Mouse (Mus musculus) liver, adult 2 months (tissue): Measurements from ENCODE around the gene Zfp865.
A peak's percentile ranks its signal among the peaks of the same experiment; 100 is the strongest.

Source experiments
- CTCF ChIP-seq: fragments of 200-500 bp; IDR thresholded peaks from 2 replicates; pipeline ENCODE4 v1.5.1; 2011; ENCODE audit warnings: low read depth, low read length, control low read depth
- POLR2A ChIP-seq: fragments of 200-500 bp; IDR thresholded peaks from 2 replicates; pipeline ENCODE4 v1.6.1; 2011; ENCODE audit warnings: low read length, control low read depth; ENCODE audit not compliant: insufficient read depth; ENCODE audit errors: extremely low read depth

DNA sequence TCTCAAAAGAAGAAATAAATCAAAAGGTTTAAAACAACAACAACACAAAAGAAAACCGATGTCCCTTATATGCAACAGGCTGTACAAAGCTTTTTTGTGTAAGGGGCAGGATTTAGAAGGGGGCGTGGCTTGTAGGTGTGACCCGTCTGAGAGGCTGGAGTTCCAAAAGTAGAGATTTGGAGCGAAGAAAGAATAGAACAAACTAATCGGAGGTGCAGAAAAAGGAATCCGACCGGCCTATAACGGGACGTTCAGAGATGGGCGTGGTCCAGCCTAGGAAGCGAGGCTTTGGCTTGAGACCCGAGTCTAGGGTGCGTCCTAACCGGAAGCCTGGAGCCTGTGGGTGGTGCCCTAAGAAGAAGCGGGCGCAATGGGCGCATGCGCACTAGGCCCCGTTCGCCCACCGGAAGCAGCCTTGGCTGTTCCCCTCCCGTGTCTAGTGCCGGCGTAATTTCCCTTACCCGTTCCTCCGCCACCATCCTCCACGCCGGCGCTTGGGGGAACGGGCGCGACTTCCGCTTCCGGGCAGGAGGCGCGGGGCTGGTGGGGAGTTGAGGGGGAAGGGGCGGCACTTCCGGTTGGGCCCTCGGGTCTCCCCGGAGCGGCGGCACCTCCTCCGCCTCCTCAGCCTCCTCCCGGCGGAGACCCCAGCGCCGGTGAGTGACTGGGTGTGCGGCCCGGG, at the start of gene Zfp865, which contains the start of gene Ccdc106:
- TF ChIP-seq CTCF (no peak), POLR2A (peak; percentile 45)
